Mouse (Mus musculus): ENCODE data around the gene Hp1bp3.

DNA sequence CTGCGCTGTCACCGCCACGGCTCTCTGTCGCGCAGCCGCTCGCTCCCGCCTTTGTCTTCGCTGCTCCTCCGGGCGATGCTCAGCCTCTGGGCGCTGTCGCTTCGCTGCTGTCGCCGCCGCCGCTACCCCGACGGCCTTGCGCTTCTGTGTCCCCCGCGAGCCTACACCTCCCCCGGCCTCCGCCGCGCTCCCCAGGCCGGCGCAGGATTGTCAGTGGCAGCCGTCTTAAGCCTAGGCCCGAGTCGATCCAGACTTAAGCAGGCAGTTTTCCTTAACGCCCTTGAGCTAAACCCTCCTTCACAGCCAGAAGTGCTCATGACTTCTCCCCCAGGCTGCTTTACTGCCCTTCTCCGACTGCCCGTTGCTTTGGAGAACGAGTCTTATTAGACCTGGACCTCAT lies 1.3 kb downstream of the Hp1bp3 start:
- TF ChIP-seq CTCF (IDR thresholded peaks at IDR 0.05; ENCODE audit: low read depth) (no peak), EP300 (IDR thresholded peaks at IDR 0.05; ENCODE audit: low read depth) (no peak)

Data from liver, embryonic 14.5 days (tissue).